Mouse (Mus musculus) midbrain, embryonic 16.5 days (tissue): ENCODE data around the gene Zmiz1. TPM values are rescaled to one million over a fixed set of nuclear protein-coding genes. Genes with fewer than 3 reads are reported as not detected.

Experiments used
- ATAC-seq: fragments of 200-750 bp; cut with Nextera tagmentation; 2 replicates; pipeline ENCODE4 v1.8.0; 2017; ENCODE audit warnings: moderate TSS enrichment
- H3K27ac ChIP-seq: fragments of 300-500 bp; sonication (generic); 2 replicates; pipeline ENCODE4 v1.5.1; 2014; ENCODE audit warnings: mild to moderate bottlenecking, low read length, mixed read lengths
- H3K27me3 ChIP-seq: fragments of 300-500 bp; sonication (generic); 2 replicates; pipeline ENCODE4 v1.6.1; 2014; ENCODE audit warnings: low read depth, low read length, mixed read lengths; ENCODE audit not compliant: control insufficient read depth, insufficient read depth
- H3K36me3 ChIP-seq: fragments of 300-500 bp; sonication (generic); 2 replicates; pipeline ENCODE4 v1.6.1; 2014; ENCODE audit warnings: mild to moderate bottlenecking, low read length, moderate library complexity, mixed read lengths; ENCODE audit not compliant: control insufficient read depth, insufficient read depth
- H3K4me1 ChIP-seq: fragments of 300-500 bp; sonication (generic); 2 replicates; pipeline ENCODE4 v1.6.1; 2014; ENCODE audit warnings: mild to moderate bottlenecking, low read length, mixed read lengths; ENCODE audit not compliant: control insufficient read depth, insufficient read depth
- H3K4me2 ChIP-seq: fragments of 300-500 bp; sonication (generic); 2 replicates; pipeline ENCODE4 v1.6.1; 2014; ENCODE audit warnings: mild to moderate bottlenecking, low read length, mixed read lengths
- H3K4me3 ChIP-seq: fragments of 300-500 bp; sonication (generic); 2 replicates; pipeline ENCODE4 v1.5.1; 2014; ENCODE audit warnings: low read depth, mild to moderate bottlenecking, low read length, moderate library complexity, mixed read lengths
- H3K9ac ChIP-seq: fragments of 300-500 bp; sonication (generic); 2 replicates; pipeline ENCODE4 v1.6.1; 2014; ENCODE audit warnings: low read depth, low read length, mixed read lengths
- H3K9me3 ChIP-seq: fragments of 300-500 bp; sonication (generic); replicated peaks from 2 replicates; pipeline ENCODE4 v1.6.1; 2014; ENCODE audit warnings: mild to moderate bottlenecking, low read length, mixed read lengths; ENCODE audit not compliant: control insufficient read depth, poor library complexity, severe bottlenecking
- WGBS: fragments of 180-500 bp; shearing (Covaris S2); extraction: QIAGEN DNeasy Blood & Tissue Kit; methylation state at CpG from one replicate; pipeline ENCODE4 v1.1.7; 2014; 5-methylcytosine and 5-hydroxymethylcytosine counted together
- polyA plus RNA-seq: library from polyadenylated mRNA; unstranded; fragments of >200 nt; fragmentation: Nextera tagmentation; extraction: Ambion mirVana; gene quantifications from 2 replicates; pipeline ENCODE4 v1.2.1, GENCODE M21; 2015

Gene Zmiz1
- polyA plus RNA-seq, 1 experiment from 2014 or later = 54.2 TPM

GRCm38 (mm10) chr14:25483285-25483684 lies 24.3 kb downstream of the Zmiz1 start:
- Histone ChIP-seq H3K9ac (no peak overlapping the region), H3K36me3 (no peaks in the 10 kb centered on the region), H3K9me3 (no peaks in the 10 kb centered on the region), H3K4me3 (no peak overlapping the region), H3K4me2 (no peak overlapping the region), H3K27me3 (no peaks in the 10 kb centered on the region), H3K27ac (no peak overlapping the region), H3K4me1 (peaks cover 84% of the 10 kb centered on the region)
- no peak for ATAC-seq
- 88% methylated on average over 2 of the region's 2 CpGs for WGBS

DNA sequence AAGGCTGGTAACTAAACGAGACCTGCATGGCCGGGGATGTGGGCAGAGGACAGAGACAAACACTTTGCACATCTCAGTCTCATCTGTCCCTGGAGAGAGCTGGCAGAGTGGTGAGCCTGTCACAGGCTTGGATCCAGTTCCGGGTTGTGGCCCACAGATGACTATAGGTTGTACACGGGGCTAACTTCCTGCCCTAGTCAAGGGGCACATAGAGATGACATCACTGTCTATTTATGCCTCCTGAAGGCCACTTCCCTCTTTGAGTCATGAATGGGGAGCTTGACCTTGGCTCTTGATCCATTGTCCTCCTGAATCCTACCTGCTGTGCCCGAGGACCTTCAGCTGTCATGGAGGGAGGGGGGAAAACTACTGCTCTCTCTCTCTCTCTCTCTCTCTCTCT lies 25.1 kb downstream of the Zmiz1 start:
- no peaks in the 10 kb centered on the region for H3K9me3 ChIP-seq
- WGBS = 33% methylated on average over 5 of the region's 5 CpGs
- H3K27me3 ChIP-seq = no peaks in the 10 kb centered on the region
- H3K4me2 ChIP-seq = no peak overlapping the region
- no peaks in the 10 kb centered on the region for H3K36me3 ChIP-seq
- H3K9ac ChIP-seq = no peak overlapping the region
- ATAC-seq = no peak
- H3K4me3 ChIP-seq = no peak overlapping the region
- H3K27ac ChIP-seq = no peak overlapping the region
- H3K4me1 ChIP-seq = peaks cover 80% of the 10 kb centered on the region

GRCm38 (mm10) chr14:25486220-25486619 lies 27.2 kb downstream of the Zmiz1 start:
- peaks cover 65% of the 10 kb centered on the region for H3K4me1 ChIP-seq

GRCm38 (mm10) chr14:25486742-25487469 lies 27.9 kb downstream of the Zmiz1 start:
- 78% methylated on average over 9 of the region's 9 CpGs for WGBS
- H3K9ac ChIP-seq = peak overlapping the region; percentile 2; the same call in 1 of the 2 replicates
- H3K27ac ChIP-seq = no peak overlapping the region
- no peak overlapping the region for H3K4me3 ChIP-seq
- H3K9me3 ChIP-seq = no peaks in the 10 kb centered on the region
- H3K4me1 ChIP-seq = peaks cover 62% of the 10 kb centered on the region
- H3K4me2 ChIP-seq = no peak overlapping the region
- H3K27me3 ChIP-seq = no peaks in the 10 kb centered on the region
- no peak for ATAC-seq
- no peaks in the 10 kb centered on the region for H3K36me3 ChIP-seq

More at GRCm38 (mm10) chr14:25486220-25486619, 27.2 kb downstream of the Zmiz1 start:
- ATAC-seq = no peak
- H3K4me3 ChIP-seq = no peak overlapping the region
- 72% methylated on average over 2 of the region's 2 CpGs for WGBS
- no peak overlapping the region for H3K9ac ChIP-seq
- H3K36me3 ChIP-seq = no peaks in the 10 kb centered on the region
- H3K27me3 ChIP-seq = no peaks in the 10 kb centered on the region
- no peak overlapping the region for H3K4me2 ChIP-seq
- H3K27ac ChIP-seq = no peak overlapping the region
- no peaks in the 10 kb centered on the region for H3K9me3 ChIP-seq

- Histone ChIP-seq H3K4me3 (no peak overlapping the region), H3K27me3 (no peaks in the 10 kb centered on the region), H3K9ac (peak overlapping the region; percentile 27; the same call in 1 of the 2 replicates), H3K27ac (peak overlapping the region; percentile 0; the same call in 1 of the 2 replicates), H3K4me2 (no peak overlapping the region), H3K9me3 (no peaks in the 10 kb centered on the region), H3K36me3 (no peaks in the 10 kb centered on the region), H3K4me1 (peaks cover 66% of the 10 kb centered on the region)
- ATAC-seq = no peak
- WGBS = 75% methylated on average over 7 of the region's 7 CpGs
These were observed 28.5 kb downstream of the Zmiz1 start for GRCm38 (mm10) chr14:25487470-25487955.

GRCm38 (mm10) chr14:25488097-25488613 lies 29.2 kb downstream of the Zmiz1 start:
- WGBS = 71% methylated on average over 6 of the region's 6 CpGs
- H3K36me3 ChIP-seq = no peaks in the 10 kb centered on the region
- no peaks in the 10 kb centered on the region for H3K27me3 ChIP-seq
- H3K9ac ChIP-seq = peak overlapping the region; percentile 27; the same call in 1 of the 2 replicates
- peak overlapping the region; percentile 0; the same call in 1 of the 2 replicates for H3K27ac ChIP-seq
- no peak overlapping the region for H3K4me3 ChIP-seq
- no peaks in the 10 kb centered on the region for H3K9me3 ChIP-seq
- no peak for ATAC-seq
- H3K4me1 ChIP-seq = peaks cover 67% of the 10 kb centered on the region
- H3K4me2 ChIP-seq = no peak overlapping the region

DNA sequence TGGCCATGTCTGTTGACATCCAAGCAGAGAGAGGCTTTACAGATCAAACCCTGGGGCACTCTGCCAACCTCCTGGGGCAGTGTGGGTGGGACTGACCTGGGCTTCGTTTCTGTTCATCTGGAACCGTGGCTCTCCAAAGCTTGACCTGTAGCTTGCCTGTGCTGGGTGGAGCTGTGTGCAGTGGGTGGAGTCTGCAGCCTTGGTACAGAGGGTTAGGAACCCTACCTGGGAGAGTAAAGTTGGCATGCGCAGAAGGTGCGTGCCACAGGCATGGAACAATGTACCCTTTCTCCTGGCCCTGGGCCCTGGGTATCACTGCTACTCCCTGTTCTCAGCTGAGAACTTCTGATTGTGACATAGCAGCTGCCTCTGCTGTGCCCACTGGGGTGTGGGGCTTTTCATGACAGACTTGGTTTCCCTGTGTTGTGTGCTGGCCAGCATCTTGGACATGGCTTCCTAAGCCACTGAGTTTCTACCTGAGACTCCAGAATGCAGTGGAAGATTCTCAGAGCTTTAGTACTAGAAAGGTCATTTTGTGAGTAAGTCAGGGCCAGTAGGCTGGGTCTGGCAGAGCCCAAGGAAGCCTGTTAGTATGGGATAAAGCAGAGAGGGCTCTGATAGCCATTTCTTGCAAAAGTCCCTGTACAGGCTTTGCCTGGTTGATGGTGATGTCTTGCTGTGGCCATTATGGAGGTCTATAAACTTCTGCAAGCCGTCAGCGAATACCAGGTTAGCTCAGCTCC lies 30.5 kb downstream of the Zmiz1 start:
- Histone ChIP-seq H3K27ac (no peak overlapping the region), H3K4me1 (peaks cover 69% of the 10 kb centered on the region), H3K36me3 (no peaks in the 10 kb centered on the region), H3K4me3 (no peak overlapping the region), H3K9ac (no peak overlapping the region), H3K4me2 (no peak overlapping the region), H3K9me3 (no peaks in the 10 kb centered on the region), H3K27me3 (no peaks in the 10 kb centered on the region)
- 79% methylated on average over 6 of the region's 6 CpGs for WGBS
- no peak for ATAC-seq

GRCm38 (mm10) chr14:25491961-25492360 lies 33.0 kb downstream of the Zmiz1 start:
- Histone ChIP-seq H3K4me3 (no peak overlapping the region), H3K36me3 (no peaks in the 10 kb centered on the region), H3K4me2 (no peak overlapping the region), H3K27ac (no peak overlapping the region), H3K9me3 (no peaks in the 10 kb centered on the region), H3K27me3 (no peaks in the 10 kb centered on the region), H3K4me1 (peaks cover 67% of the 10 kb centered on the region), H3K9ac (no peak overlapping the region)
- WGBS = 68% methylated on average over 5 of the region's 5 CpGs
- ATAC-seq = no peak
